Comparison of ENCODE assay signal across 8 mouse cellular contexts in genomic region chr11:69672211-69672706, GRCm38 (mm10). TPM values are rescaled to one million over a fixed set of nuclear protein-coding genes. Genes with fewer than 3 reads are reported as not detected.
DNase-seq lines count a peak whose midpoint lies in the region; ATAC-seq lines count a peak whose summit lies in the region.

Gene Eif4a1 (minus strand): TSS chr11:69672423.

- ATAC-seq in inflammation-experienced regulatory T-cells, adult 6 months: peak; percentile 90
- peak; percentile 95 for ATAC-seq in megakaryocyte-erythroid progenitor cell, adult 5-6 weeks (replicated peaks; ENCODE audit: low FRiP score, low TSS enrichment, poor library complexity, severe bottlenecking)

- DNase-seq in adrenal gland, adult (ENCODE audit: inconsistent age in 2 of 2, low spot score in 1 of 2): peak; percentile 100
- peak; percentile 100 for DNase-seq in embryo, embryonic 10.5 days (ENCODE audit: low spot score)
- DNase-seq in gastrocnemius, postnatal 14 days: peak; percentile 99
- DNase-seq in left cerebral cortex, postnatal 10 days (ENCODE audit: extremely low spot score in 1 of 2, low spot score in 2 of 2): peak; percentile 99 to 100
- DNase-seq in right cerebral cortex, postnatal 25 days: peak; percentile 100
- DNase-seq in urinary bladder, postnatal 4 days (ENCODE audit: low spot score in 2 of 2): peak; percentile 100

- intact Hi-C loops in gastrocnemius, postnatal 14 days (cut with DNase I; ENCODE audit: low total_unique reads): no loop called here
- intact Hi-C loops in left cerebral cortex, postnatal 10 days (cut with DNase I): no loop called here

RNA-seq across cellular contexts. Expression of gene Eif4a1, which starts in this region (rescaled TPM):
- 100 to 1,000 TPM; 141 to 170 TPM for total RNA-seq in gastrocnemius, postnatal 14 days (2021)
- 100 to 1,000 TPM; 156 to 375 (median 178) TPM for polyA plus RNA-seq in inflammation-experienced regulatory T-cells, adult 6 months (2017; shearing (Covaris generic))
- 100 to 1,000 TPM; 455 to 466 TPM for total RNA-seq in left cerebral cortex, postnatal 10 days (2021)
- total RNA-seq in megakaryocyte-erythroid progenitor cell, adult 5-6 weeks (2014; fragmentation: Nextera tagmentation): 918 and 983 TPM in 2 replicates
- 973 and 1,155 TPM in 2 replicates for total RNA-seq in megakaryocyte-erythroid progenitor cell, adult 5-6 weeks (2017)

Comparison
In these comparisons a context has a peak if more than half of its experiments do, and no peak if none do; other contexts are left out.
1. Peak in every context shown above with its lines: DNase-seq and ATAC-seq.